Mouse (Mus musculus): ENCODE results near the gene Wdr13.

DNA sequence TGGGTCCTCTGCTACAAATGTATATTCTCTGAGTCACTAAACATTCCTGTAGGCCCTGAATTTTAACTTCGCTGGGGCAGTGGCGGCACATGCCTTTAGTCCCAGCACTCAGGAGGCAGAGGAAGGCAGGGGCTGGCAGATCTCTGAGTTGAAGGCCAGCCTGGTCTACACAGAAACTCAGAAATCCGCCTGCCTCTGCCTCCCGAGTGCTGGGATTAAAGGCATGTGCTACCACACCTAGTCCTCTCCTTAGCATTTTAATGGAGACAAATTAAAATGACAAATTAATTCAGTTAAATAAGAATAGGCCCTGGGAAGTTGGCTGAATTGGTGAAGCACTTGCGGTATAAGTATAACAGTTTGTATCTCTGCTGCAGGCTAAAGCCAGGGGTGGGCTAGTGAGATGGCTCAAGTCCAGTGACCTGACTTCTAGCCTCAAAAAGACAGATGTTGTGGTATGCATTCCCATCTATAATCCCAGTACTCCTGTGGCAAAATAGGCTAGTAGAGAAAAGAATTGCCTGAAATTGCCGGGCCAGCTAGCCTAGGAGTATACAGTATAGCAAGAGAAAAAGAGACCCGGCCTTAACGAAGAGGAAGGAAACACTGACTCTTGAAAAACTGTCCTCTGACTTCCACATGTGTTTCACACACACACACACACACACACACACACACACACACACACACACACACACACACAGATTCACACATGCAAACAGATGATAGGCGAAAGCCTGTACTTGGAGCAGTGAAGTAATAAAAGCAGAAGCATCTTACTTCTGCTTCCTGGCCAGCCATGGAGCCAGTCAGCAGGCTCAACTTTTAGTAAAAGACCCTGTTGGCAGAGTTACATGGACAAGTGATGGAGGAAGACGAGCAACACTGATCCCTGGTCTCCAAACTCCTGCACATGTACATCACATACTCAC is 35.3 kb upstream of the Wdr13 start:
- TF ChIP-seq CTCF (conservative IDR thresholded peaks at IDR 0.05; ENCODE audit: low read length): no peak
- 0 out of 2 replicates have a peak, but pooled peaks have one; percentile 22 for TF ChIP-seq POU5F1 (IDR thresholded peaks at IDR 0.05; ENCODE audit: borderline replicate concordance, low read length)
